11 mouse cellular contexts compared by ENCODE assay signal in the genomic region with DNA sequence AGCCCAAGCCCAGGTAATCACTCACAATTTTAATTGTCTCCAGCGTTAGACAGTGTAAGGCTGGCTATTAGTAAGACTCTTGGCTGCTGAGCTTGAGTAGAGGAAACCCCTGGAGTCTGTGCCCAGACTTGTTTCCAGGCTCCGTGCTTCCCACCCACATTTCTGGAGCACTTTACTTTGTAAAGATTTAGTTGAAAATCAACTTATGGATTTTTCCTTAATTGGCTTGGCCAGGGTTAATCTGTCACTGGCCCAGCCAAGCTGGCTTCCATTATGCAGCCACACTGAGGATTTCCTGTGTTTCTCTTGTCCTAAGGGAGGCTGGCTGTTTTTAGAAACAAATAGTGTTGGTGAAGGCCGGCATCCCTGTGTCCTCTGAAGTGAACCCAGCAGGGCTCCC.
DNase-seq lines count a peak whose midpoint lies in the region; ATAC-seq and TF ChIP-seq lines count a peak whose summit lies in the region.
"Had no signal": no experiment of that assay in that cellular context is flagged by ENCODE, and none has a peak within 500 bp of the region (broad histone marks: within the 10 kb centered on the region; RNA-seq: fewer than 3 reads in every experiment).

No protein-coding gene starts in this region.

- H3K9ac ChIP-seq in midbrain, postnatal 0 days (replicated peaks; ENCODE audit: low read length, poor library complexity, severe bottlenecking), result no peak overlapping the region
- H3K9ac ChIP-seq: hindbrain, embryonic 15.5 days; neural tube, embryonic 12.5 days had no signal

- H3K36me3 ChIP-seq in heart, embryonic 10.5 days, result no peaks in the 10 kb centered on the region
- H3K36me3 ChIP-seq in midbrain, postnatal 0 days (ENCODE audit: insufficient read depth, low read length), result no peaks in the 10 kb centered on the region
- H3K36me3 ChIP-seq: hindbrain, embryonic 15.5 days; neural tube, embryonic 12.5 days had no signal

- no peak overlapping the region for H3K4me2 ChIP-seq in midbrain, postnatal 0 days (ENCODE audit: low read depth, low read length, poor library complexity, severe bottlenecking)
- H3K4me2 ChIP-seq: hindbrain, embryonic 15.5 days; neural tube, embryonic 12.5 days had no signal

- DNase-seq in Muller cell, postnatal 12 days (ENCODE audit: inconsistent ontology term), result peak; percentile 22
- DNase-seq in NIH3T3 (ENCODE audit: low read depth), result peak; percentile 41
- DNase-seq in heart, embryonic 10.5 days (ENCODE audit: low spot score), result no peak
- peak; percentile 29 for DNase-seq in kidney, postnatal 14 days
- no peak for DNase-seq in ovary, postnatal 10 days (ENCODE audit: low spot score)
- no peak for DNase-seq in midbrain, postnatal 0 days (ENCODE audit: low spot score)
- DNase-seq: cerebellum, adult 11-12 months had no signal

- peak overlapping the region; percentile 42 for H3K27ac ChIP-seq in heart, embryonic 10.5 days
- no peak overlapping the region for H3K27ac ChIP-seq in midbrain, postnatal 0 days (ENCODE audit: low read depth, low read length)
- H3K27ac ChIP-seq: hindbrain, embryonic 15.5 days; neural tube, embryonic 12.5 days had no signal

- no peaks in the 10 kb centered on the region for H3K27me3 ChIP-seq in heart, embryonic 10.5 days (ENCODE audit: insufficient read depth, poor library complexity, severe bottlenecking)
- no peaks in the 10 kb centered on the region for H3K27me3 ChIP-seq in midbrain, postnatal 0 days (ENCODE audit: insufficient read depth, low read length)
- H3K27me3 ChIP-seq: hindbrain, embryonic 15.5 days; megakaryocyte, embryonic 14.5 days; neural tube, embryonic 12.5 days had no signal

- 47% methylated on average over 3 of the region's 3 CpGs for WGBS in heart, embryonic 10.5 days
- 40% methylated on average over 3 of the region's 3 CpGs for WGBS in midbrain, postnatal 0 days

- no peak overlapping the region for H3K4me3 ChIP-seq in heart, embryonic 10.5 days
- H3K4me3 ChIP-seq in midbrain, postnatal 0 days (ENCODE audit: low read depth, low read length), result no peak overlapping the region
- H3K4me3 ChIP-seq: hindbrain, embryonic 15.5 days; megakaryocyte, embryonic 14.5 days; neural tube, embryonic 12.5 days had no signal

- TF ChIP-seq CTCF in midbrain, postnatal 0 days (IDR thresholded peaks at IDR 0.05), result no peak

- peaks cover 69% of the 10 kb centered on the region for H3K4me1 ChIP-seq in heart, embryonic 10.5 days
- no peaks in the 10 kb centered on the region; the same call in 1 of the 2 replicates for H3K4me1 ChIP-seq in midbrain, postnatal 0 days (ENCODE audit: insufficient read depth, low read length)
- H3K4me1 ChIP-seq: hindbrain, embryonic 15.5 days; neural tube, embryonic 12.5 days had no signal

- no peaks in the 10 kb centered on the region for H3K9me3 ChIP-seq in heart, embryonic 10.5 days
- H3K9me3 ChIP-seq in midbrain, postnatal 0 days (ENCODE audit: low read length), result no peaks in the 10 kb centered on the region
- H3K9me3 ChIP-seq: hindbrain, embryonic 15.5 days; megakaryocyte, embryonic 14.5 days; neural tube, embryonic 12.5 days had no signal

- no peak for ATAC-seq in megakaryocyte-erythroid progenitor cell, adult 5-6 weeks (replicated peaks; ENCODE audit: low FRiP score, low TSS enrichment, poor library complexity, severe bottlenecking)
- ATAC-seq in midbrain, postnatal 0 days (ENCODE audit: low FRiP score), result no peak

Comparison
In these comparisons a context has a peak if more than half of its experiments do, and no peak if none do; other contexts are left out.
1. DNase-seq: peak in Muller cell, postnatal 12 days (single experiment), NIH3T3 (single experiment) and kidney, postnatal 14 days (single experiment); none in heart, embryonic 10.5 days (single experiment), ovary, postnatal 10 days (single experiment) and midbrain, postnatal 0 days (single experiment).